Comparison of ENCODE assay signal across 18 mouse cellular contexts in the genomic region with DNA sequence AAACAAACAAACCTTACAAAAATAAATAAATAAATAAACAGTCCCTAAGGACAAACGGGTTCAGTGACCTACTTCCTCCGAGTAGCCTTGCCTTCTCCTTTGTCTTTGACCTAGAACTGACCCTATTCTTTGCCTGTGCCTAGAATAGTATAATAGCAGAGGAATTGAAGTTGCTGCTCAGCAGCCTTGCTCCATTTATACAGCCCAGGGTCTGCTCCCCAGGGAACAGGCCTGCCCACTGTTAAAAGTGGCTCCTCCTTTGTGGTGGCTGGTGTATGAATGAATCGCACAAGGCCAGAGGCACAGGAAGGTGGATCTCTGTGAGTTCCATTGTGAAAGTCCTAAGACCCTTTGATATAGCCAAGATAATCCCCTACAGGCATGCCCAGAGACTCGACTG.
"Had no signal": no experiment of that assay in that cellular context is flagged by ENCODE, and none has a peak within 500 bp of the region (broad histone marks: within the 10 kb centered on the region; RNA-seq: fewer than 3 reads in every experiment).

No protein-coding gene starts in this region.

- H3K4me1 ChIP-seq: limb, embryonic 15.5 days; midbrain, embryonic 15.5 days had no signal

- H3K27ac ChIP-seq: kidney, postnatal 0 days; limb, embryonic 12.5 days; limb, embryonic 15.5 days; liver, embryonic 14.5 days; macrophage; midbrain, embryonic 12.5 days; midbrain, embryonic 15.5 days; neural tube, embryonic 12.5 days; neural tube, embryonic 15.5 days; stomach, postnatal 0 days had no signal

- H3K9me3 ChIP-seq: limb, embryonic 12.5 days; limb, embryonic 15.5 days; midbrain, embryonic 12.5 days; midbrain, embryonic 15.5 days; neural tube, embryonic 12.5 days; neural tube, embryonic 15.5 days had no signal

- H3K9ac ChIP-seq: limb, embryonic 12.5 days; limb, embryonic 15.5 days; liver, embryonic 14.5 days; liver, postnatal 0 days; lung, embryonic 14.5 days; midbrain, embryonic 12.5 days; midbrain, embryonic 15.5 days; neural tube, embryonic 12.5 days; neural tube, embryonic 15.5 days had no signal

- H3K36me3 ChIP-seq: limb, embryonic 12.5 days; limb, embryonic 15.5 days; midbrain, embryonic 12.5 days; midbrain, embryonic 15.5 days; neural tube, embryonic 12.5 days; neural tube, embryonic 15.5 days had no signal

- H3K27me3 ChIP-seq: limb, embryonic 12.5 days; limb, embryonic 15.5 days; midbrain, embryonic 12.5 days; midbrain, embryonic 15.5 days; neural tube, embryonic 12.5 days; neural tube, embryonic 15.5 days had no signal

- H3K4me3 ChIP-seq: limb, embryonic 12.5 days; limb, embryonic 15.5 days; midbrain, embryonic 12.5 days; midbrain, embryonic 15.5 days; neural tube, embryonic 12.5 days; neural tube, embryonic 15.5 days had no signal

- H3K4me2 ChIP-seq: limb, embryonic 12.5 days; limb, embryonic 15.5 days; liver, embryonic 11.5 days; lung, embryonic 14.5 days; midbrain, embryonic 12.5 days; midbrain, embryonic 15.5 days; neural tube, embryonic 12.5 days; neural tube, embryonic 15.5 days had no signal

- DNase-seq: kidney, postnatal 25 days; left cerebral cortex, postnatal 4 days; liver, postnatal 0 days; lung, embryonic 14.5 days; thymus, adult 2 months; thymus, postnatal 14 days; thymus, postnatal 4 days had no signal
